Mouse (Mus musculus) frontal cortex, adult (tissue): Measurements from ENCODE around the gene H2-T23.

Experiments
- ATAC-seq: cut with Nextera tagmentation; 2 replicates; pipeline ENCODE4 v1.9.2; 2017; ENCODE audit warnings: mild to moderate bottlenecking, moderate library complexity, mixed read lengths; ENCODE audit not compliant: low TSS enrichment

The H2-T23 gene

DNA sequence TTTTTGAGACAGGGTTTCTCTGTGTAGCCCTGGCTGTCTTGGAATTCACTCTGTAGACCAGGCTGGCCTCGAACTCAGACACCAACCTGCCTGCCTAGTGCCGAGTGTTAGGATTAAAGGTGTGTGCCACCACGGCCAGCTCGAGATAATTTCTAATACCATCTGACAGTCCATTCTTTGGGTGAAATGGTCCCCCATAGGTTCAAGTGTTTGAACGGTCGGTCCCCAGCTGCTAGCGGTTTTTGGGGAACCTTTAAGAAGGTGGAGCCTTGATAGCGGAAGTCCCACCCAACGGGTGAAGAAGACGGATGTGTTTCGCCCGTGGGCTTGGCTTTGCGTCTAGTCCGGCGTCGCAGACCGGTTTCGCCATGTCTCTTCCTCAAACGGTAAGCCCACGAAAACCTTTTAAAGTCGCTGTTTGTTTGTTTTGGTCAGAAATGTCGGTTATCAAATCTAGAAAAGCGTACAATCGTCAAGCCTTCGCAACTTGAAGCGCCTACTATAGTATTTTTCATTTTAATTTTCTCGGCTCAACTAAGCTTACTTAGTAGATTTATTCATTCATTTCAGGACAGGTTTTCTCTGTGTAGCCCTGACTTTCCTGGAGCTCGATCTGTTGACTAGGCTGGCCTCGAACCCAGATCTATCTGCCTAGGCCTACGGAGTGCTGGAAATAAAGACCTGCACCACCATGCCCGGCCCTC, 38.3 kb downstream of the H2-T23 start:
- ATAC-seq: peak; percentile 70

DNA sequence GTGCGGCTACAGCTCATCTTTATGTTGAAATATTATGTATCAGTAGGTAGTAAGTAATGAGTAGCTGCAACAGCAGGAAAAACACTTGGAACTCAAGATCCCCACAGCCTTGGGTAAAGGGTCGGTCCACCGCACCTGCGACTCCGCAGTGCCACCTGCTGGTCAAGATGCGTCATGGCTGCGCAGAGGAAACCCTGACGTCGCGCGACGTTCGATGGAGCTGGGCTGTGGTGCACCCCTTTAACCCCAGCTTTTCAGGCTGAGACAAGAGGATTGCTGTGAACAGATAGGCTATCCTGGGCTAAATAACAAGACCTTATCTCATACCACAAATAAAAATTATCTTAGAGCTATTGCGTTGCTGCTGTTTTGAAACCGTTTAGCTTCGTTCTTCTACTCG, 39.0 kb downstream of the H2-T23 start:
- peak; percentile 58 for ATAC-seq

DNA sequence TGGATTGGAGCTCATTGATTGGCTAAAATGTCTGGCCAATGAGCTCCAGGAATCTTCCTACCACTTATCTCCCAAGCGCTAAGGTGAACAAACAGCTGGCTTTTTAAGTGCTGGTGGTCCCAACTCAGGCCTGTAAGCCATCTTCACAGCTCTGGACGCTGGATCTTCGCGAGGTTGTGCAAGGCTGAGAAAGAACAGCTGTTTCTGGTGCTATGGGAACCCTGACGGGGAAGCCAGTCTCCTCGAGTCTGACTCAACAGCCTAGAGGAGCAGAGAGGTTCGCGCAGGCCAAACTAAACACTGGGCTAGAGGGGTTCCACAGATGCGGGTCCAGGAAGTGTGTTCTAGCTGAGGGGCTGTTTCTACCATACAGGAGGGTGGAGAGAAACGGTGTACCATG, 40.9 kb downstream of the H2-T23 start:
- no peak for ATAC-seq

DNA sequence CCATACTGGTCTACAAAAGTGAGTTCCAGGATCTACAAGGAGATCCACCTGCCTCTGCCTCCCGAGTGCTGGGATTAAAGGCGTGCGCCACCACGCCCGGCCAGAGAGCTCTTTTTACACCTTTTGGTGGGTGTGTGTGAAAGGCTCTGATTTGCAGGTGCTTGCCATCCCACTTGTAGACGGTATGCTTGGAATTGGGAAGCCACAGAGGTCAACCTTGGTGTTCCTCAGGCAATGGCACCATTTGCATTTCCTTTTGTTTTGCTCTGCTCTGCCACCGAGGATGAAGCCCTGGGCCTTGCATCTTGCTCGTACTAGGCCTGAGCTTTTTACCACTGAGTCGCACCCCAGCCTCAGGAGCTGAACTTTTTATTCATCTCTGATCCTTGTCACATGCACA, 50.9 kb downstream of the H2-T23 start:
- no peak for ATAC-seq

- ATAC-seq: no peak
Measured at GRCm38 (mm10) chr17:35980363-35980754, 52.3 kb downstream of the H2-T23 start.
